Mouse (Mus musculus): ENCODE measurements around the gene Wdr35. TPM values are rescaled to one million over a fixed set of nuclear protein-coding genes. Genes with fewer than 3 reads are reported as not detected.

Wdr35 gene
- polyA plus RNA-seq, 1 experiment from 2014 or later: 14.6 TPM

GRCm38 (mm10) chr12:8947163-8947562, 26.5 kb upstream of the Wdr35 start:
- peak overlapping the region; percentile 63; the same call in 1 of the 2 replicates for H3K9ac ChIP-seq
- WGBS: 50% methylated on average over 9 of the region's 9 CpGs
- peaks cover 7% of the 10 kb centered on the region for H3K27me3 ChIP-seq (replicated peaks)
- H3K9me3 ChIP-seq (replicated peaks): no peaks in the 10 kb centered on the region
- ATAC-seq (ENCODE audit: insufficient number of reproducible peaks, low FRiP score): no peak
- H3K36me3 ChIP-seq: no peaks in the 10 kb centered on the region
- H3K4me1 ChIP-seq (replicated peaks): peaks cover 20% of the 10 kb centered on the region
- H3K27ac ChIP-seq (ENCODE audit: poor library complexity, severe bottlenecking): no peak overlapping the region
- H3K4me2 ChIP-seq: peak overlapping the region; percentile 94
- 0 out of 2 replicates have a peak overlapping the region, but pooled peaks have one; percentile 54 for H3K4me3 ChIP-seq

- Histone ChIP-seq H3K4me2 (peak within 1 kb of the TSS; percentile 94), H3K9ac (peak within 1 kb of the TSS; percentile 63), H3K4me3 (peak within 1 kb of the TSS; percentile 54), H3K36me3 (no peaks in the 10 kb centered on the region), H3K4me1 (replicated peaks) (peaks cover 20% of the 10 kb centered on the region), H3K27ac (ENCODE audit: poor library complexity, severe bottlenecking) (no peak within 1 kb of the TSS), H3K27me3 (replicated peaks) (peaks cover 7% of the 10 kb centered on the region), H3K9me3 (replicated peaks) (no peaks in the 10 kb centered on the region)
- WGBS: under 1% methylated on average over 42 of the region's 42 CpGs
- ATAC-seq (ENCODE audit: insufficient number of reproducible peaks, low FRiP score): peak; percentile 78
These were observed 25.8 kb upstream of the Wdr35 start, which contains the start of gene Matn3 for GRCm38 (mm10) chr12:8947714-8948464. TSS of gene Matn3 (plus strand) at chr12:8947929.

- no peak overlapping the region for H3K4me3 ChIP-seq
- no peak overlapping the region for H3K9ac ChIP-seq
- H3K36me3 ChIP-seq: no peaks in the 10 kb centered on the region
- 0 out of 2 replicates have a peak, but pooled peaks cover 3% of the 10 kb centered on the region for H3K9me3 ChIP-seq (replicated peaks)
- 73% methylated on average over 10 of the region's 10 CpGs for WGBS
- no peak overlapping the region for H3K4me2 ChIP-seq
- ATAC-seq (ENCODE audit: insufficient number of reproducible peaks, low FRiP score): no peak
- H3K27me3 ChIP-seq (replicated peaks): peaks cover 7% of the 10 kb centered on the region
- peaks cover 10% of the 10 kb centered on the region for H3K4me1 ChIP-seq (replicated peaks)
- no peak overlapping the region for H3K27ac ChIP-seq (ENCODE audit: poor library complexity, severe bottlenecking)
These were observed 20.6 kb upstream of the Wdr35 start for GRCm38 (mm10) chr12:8953136-8953535.

GRCm38 (mm10) chr12:8954161-8954561, 19.5 kb upstream of the Wdr35 start:
- H3K9me3 ChIP-seq (replicated peaks): 0 out of 2 replicates have a peak, but pooled peaks cover 3% of the 10 kb centered on the region
- H3K27me3 ChIP-seq (replicated peaks): no peaks in the 10 kb centered on the region; the same call in 1 of the 2 replicates
- H3K4me2 ChIP-seq: no peak overlapping the region
- 65% methylated on average over 9 of the region's 9 CpGs for WGBS
- H3K4me1 ChIP-seq (replicated peaks): peaks cover 6% of the 10 kb centered on the region
- H3K9ac ChIP-seq: no peak overlapping the region
- no peak overlapping the region for H3K4me3 ChIP-seq
- H3K36me3 ChIP-seq: no peaks in the 10 kb centered on the region
- ATAC-seq (ENCODE audit: insufficient number of reproducible peaks, low FRiP score): no peak
- no peak overlapping the region for H3K27ac ChIP-seq (ENCODE audit: poor library complexity, severe bottlenecking)

GRCm38 (mm10) chr12:8961607-8962316, 11.9 kb upstream of the Wdr35 start:
- WGBS: 69% methylated on average over 9 of the region's 9 CpGs
- ATAC-seq (ENCODE audit: insufficient number of reproducible peaks, low FRiP score): no peak
- H3K27me3 ChIP-seq (replicated peaks): no peaks in the 10 kb centered on the region
- no peak overlapping the region for H3K9ac ChIP-seq
- H3K36me3 ChIP-seq: no peaks in the 10 kb centered on the region
- H3K4me3 ChIP-seq: no peak overlapping the region
- H3K27ac ChIP-seq (ENCODE audit: poor library complexity, severe bottlenecking): no peak overlapping the region
- no peak overlapping the region for H3K4me2 ChIP-seq
- no peaks in the 10 kb centered on the region for H3K4me1 ChIP-seq (replicated peaks)
- 0 out of 2 replicates have a peak, but pooled peaks cover 3% of the 10 kb centered on the region for H3K9me3 ChIP-seq (replicated peaks)

- 13% methylated on average over 9 of the region's 9 CpGs for WGBS
- peak overlapping the region; percentile 33 for H3K4me2 ChIP-seq
These were observed 3.9 kb upstream of the Wdr35 start for GRCm38 (mm10) chr12:8969828-8970227.

GRCm38 (mm10) chr12:8975076-8975475, 1.4 kb downstream of the Wdr35 start:
- no peaks in the 10 kb centered on the region for H3K27me3 ChIP-seq (replicated peaks)
- no peak overlapping the region for H3K27ac ChIP-seq (ENCODE audit: poor library complexity, severe bottlenecking)
- H3K36me3 ChIP-seq: peaks cover 6% of the 10 kb centered on the region
- no peak overlapping the region for H3K4me2 ChIP-seq
- H3K4me1 ChIP-seq (replicated peaks): peaks cover 10% of the 10 kb centered on the region
- H3K4me3 ChIP-seq: no peak overlapping the region
- no peak overlapping the region for H3K9ac ChIP-seq
- no peak for ATAC-seq (ENCODE audit: insufficient number of reproducible peaks, low FRiP score)
- no peaks in the 10 kb centered on the region for H3K9me3 ChIP-seq (replicated peaks)
- WGBS: 91% methylated on average over 3 of the region's 3 CpGs

More at GRCm38 (mm10) chr12:8969828-8970227, 3.9 kb upstream of the Wdr35 start:
- H3K9ac ChIP-seq: no peak overlapping the region
- peak; percentile 87 for ATAC-seq (ENCODE audit: insufficient number of reproducible peaks, low FRiP score)
- no peak overlapping the region for H3K4me3 ChIP-seq
- H3K4me1 ChIP-seq (replicated peaks): peaks cover 9% of the 10 kb centered on the region
- peak overlapping the region; percentile 81 for H3K27ac ChIP-seq (ENCODE audit: poor library complexity, severe bottlenecking)
- no peaks in the 10 kb centered on the region for H3K9me3 ChIP-seq (replicated peaks)
- no peaks in the 10 kb centered on the region for H3K36me3 ChIP-seq
- no peaks in the 10 kb centered on the region for H3K27me3 ChIP-seq (replicated peaks)

GRCm38 (mm10) chr12:8993231-8993630, 19.5 kb downstream of the Wdr35 start:
- 67% methylated on average over 8 of the region's 8 CpGs for WGBS

GRCm38 (mm10) chr12:8998318-8998717, 24.6 kb downstream of the Wdr35 start:
- no peak overlapping the region for H3K4me2 ChIP-seq
- no peak overlapping the region for H3K4me3 ChIP-seq

More at GRCm38 (mm10) chr12:8993231-8993630, 19.5 kb downstream of the Wdr35 start:
- Histone ChIP-seq H3K36me3 (peaks cover 3% of the 10 kb centered on the region; the same call in 1 of the 2 replicates), H3K27me3 (replicated peaks) (no peaks in the 10 kb centered on the region), H3K9me3 (replicated peaks) (no peaks in the 10 kb centered on the region), H3K27ac (ENCODE audit: poor library complexity, severe bottlenecking) (no peak overlapping the region), H3K4me1 (replicated peaks) (no peaks in the 10 kb centered on the region), H3K4me3 (no peak overlapping the region), H3K9ac (no peak overlapping the region), H3K4me2 (no peak overlapping the region)
- no peak for ATAC-seq (ENCODE audit: insufficient number of reproducible peaks, low FRiP score)

GRCm38 (mm10) chr12:9002038-9002648, 28.5 kb downstream of the Wdr35 start:
- H3K4me2 ChIP-seq: no peak overlapping the region
- H3K9ac ChIP-seq: no peak overlapping the region
- no peak overlapping the region for H3K4me3 ChIP-seq
- no peaks in the 10 kb centered on the region for H3K27me3 ChIP-seq (replicated peaks)
- ATAC-seq (ENCODE audit: insufficient number of reproducible peaks, low FRiP score): no peak
- H3K36me3 ChIP-seq: peaks cover 2% of the 10 kb centered on the region; the same call in 1 of the 2 replicates
- 15% methylated on average over 5 of the region's 5 CpGs for WGBS
- H3K27ac ChIP-seq (ENCODE audit: poor library complexity, severe bottlenecking): no peak overlapping the region
- no peaks in the 10 kb centered on the region for H3K9me3 ChIP-seq (replicated peaks)
- no peaks in the 10 kb centered on the region for H3K4me1 ChIP-seq (replicated peaks)

More at GRCm38 (mm10) chr12:8998318-8998717, 24.6 kb downstream of the Wdr35 start:
- Histone ChIP-seq H3K27me3 (replicated peaks) (no peaks in the 10 kb centered on the region), H3K36me3 (peaks cover 6% of the 10 kb centered on the region; the same call in 1 of the 2 replicates), H3K27ac (ENCODE audit: poor library complexity, severe bottlenecking) (no peak overlapping the region), H3K9ac (no peak overlapping the region), H3K4me1 (replicated peaks) (no peaks in the 10 kb centered on the region), H3K9me3 (replicated peaks) (no peaks in the 10 kb centered on the region)
- WGBS: 89% methylated on average over 4 of the region's 4 CpGs
- ATAC-seq (ENCODE audit: insufficient number of reproducible peaks, low FRiP score): no peak

GRCm38 (mm10) chr12:9007146-9007545, 33.5 kb downstream of the Wdr35 start:
- Histone ChIP-seq H3K27ac (ENCODE audit: poor library complexity, severe bottlenecking) (no peak overlapping the region), H3K4me3 (no peak overlapping the region), H3K27me3 (replicated peaks) (no peaks in the 10 kb centered on the region), H3K9ac (no peak overlapping the region), H3K9me3 (replicated peaks) (no peaks in the 10 kb centered on the region), H3K4me2 (no peak overlapping the region), H3K4me1 (replicated peaks) (peaks cover 8% of the 10 kb centered on the region), H3K36me3 (no peaks in the 10 kb centered on the region)
- 60% methylated on average over 4 of the region's 4 CpGs for WGBS
- no peak for ATAC-seq (ENCODE audit: insufficient number of reproducible peaks, low FRiP score)

Measured in heart, embryonic 12.5 days (tissue).